ENCODE assay signal across 29 mouse cellular contexts in the genomic region with DNA sequence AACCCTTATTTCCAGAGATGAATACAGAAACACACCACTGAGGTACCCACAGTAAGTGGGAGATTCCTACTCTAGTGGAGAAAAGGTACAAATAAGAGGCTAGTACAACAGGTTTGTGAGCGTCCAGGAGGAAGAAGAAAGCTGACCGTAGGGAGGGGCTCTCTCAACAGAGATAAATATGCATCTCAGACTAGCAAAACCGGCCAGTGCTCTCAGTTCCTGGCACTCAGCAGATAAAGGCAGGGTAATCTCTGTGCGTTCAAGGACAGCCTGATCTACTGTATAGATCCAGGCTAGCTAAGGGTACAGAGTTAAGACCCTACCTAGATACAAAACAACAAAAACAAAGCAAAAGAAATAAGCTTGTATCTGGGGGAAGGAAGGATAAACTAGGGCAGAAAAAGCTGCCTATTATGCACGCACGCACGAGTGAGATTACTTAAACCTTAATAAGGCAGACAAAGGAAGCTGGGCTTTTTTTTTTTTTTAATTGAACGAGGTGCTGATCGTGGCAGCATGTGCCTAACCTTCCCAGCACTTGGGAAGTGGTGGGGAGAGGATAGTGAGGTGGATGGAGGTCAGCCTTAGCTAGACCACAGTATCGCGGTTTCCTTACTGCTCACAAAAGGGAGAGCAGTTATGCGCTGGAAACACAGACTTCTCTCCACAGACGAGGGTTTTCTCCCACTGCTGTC. TPM values are rescaled to one million over a fixed set of nuclear protein-coding genes. Genes with fewer than 3 reads are reported as not detected.
DNase-seq lines count a peak whose midpoint lies in the region; ATAC-seq and TF ChIP-seq lines count a peak whose summit lies in the region.
"Had no signal": no experiment of that assay in that cellular context is flagged by ENCODE, and none has a peak within 500 bp of the region (broad histone marks: within the 10 kb centered on the region; RNA-seq: fewer than 3 reads in every experiment).

No protein-coding gene starts in this region.

- H3K4me1 ChIP-seq in intestine, embryonic 15.5 days (replicated peaks) = no peaks in the 10 kb centered on the region
- H3K4me1 ChIP-seq in intestine, postnatal 0 days (replicated peaks; ENCODE audit: control insufficient read depth, insufficient read depth, low read length) = no peaks in the 10 kb centered on the region
- peaks cover 7 to 12% of the 10 kb centered on the region in 2 experiments for H3K4me1 ChIP-seq in ES-E14 (ENCODE audit: control insufficient read depth in 2 of 2, insufficient read depth in 2 of 2, low read length in 2 of 2, poor library complexity in 1 of 2)
- no peaks in the 10 kb centered on the region for H3K4me1 ChIP-seq in hindbrain, postnatal 0 days (ENCODE audit: insufficient read depth, low read length)
- H3K4me1 ChIP-seq: embryonic facial prominence, embryonic 15.5 days; heart, embryonic 15.5 days; hindbrain, embryonic 13.5 days had no signal

- no peaks in the 10 kb centered on the region for H3K9me3 ChIP-seq in intestine, embryonic 15.5 days
- no peaks in the 10 kb centered on the region for H3K9me3 ChIP-seq in intestine, postnatal 0 days (ENCODE audit: control insufficient read depth)
- no peaks in the 10 kb centered on the region for H3K9me3 ChIP-seq in ES-E14 (ENCODE audit: control insufficient read depth, insufficient read depth, low read depth, low read length)
- H3K9me3 ChIP-seq in hindbrain, postnatal 0 days (ENCODE audit: low read length) = no peaks in the 10 kb centered on the region
- H3K9me3 ChIP-seq: embryonic facial prominence, embryonic 15.5 days; forebrain, embryonic 10.5 days; heart, embryonic 15.5 days; hindbrain, embryonic 13.5 days had no signal

- TF ChIP-seq CTCF in intestine, postnatal 0 days (IDR thresholded peaks at IDR 0.05; ENCODE audit: low read depth) = no peak
- no peak for TF ChIP-seq CTCF in hindbrain, postnatal 0 days (IDR thresholded peaks at IDR 0.05; ENCODE audit: low read depth)

- 0 out of 2 replicates have a peak, but pooled peaks have one; percentile 47 for ATAC-seq in intestine, embryonic 15.5 days
- no peak for ATAC-seq in intestine, postnatal 0 days
- ATAC-seq in common myeloid progenitor, adult 5-6 weeks (replicated peaks; ENCODE audit: low read depth, poor library complexity, severe bottlenecking) = peak; percentile 45; the same call in 1 of the 2 replicates
- ATAC-seq in hindbrain, postnatal 0 days = no peak
- ATAC-seq: forebrain, embryonic 14.5 days; intestine, embryonic 16.5 days; Patski had no signal

- no peak overlapping the region for H3K9ac ChIP-seq in intestine, embryonic 15.5 days
- no peak overlapping the region for H3K9ac ChIP-seq in intestine, postnatal 0 days (ENCODE audit: low read depth, low read length)
- peak overlapping the region; percentile 78 for H3K9ac ChIP-seq in ES-E14 (ENCODE audit: insufficient read depth, low read depth, low read length, poor library complexity, severe bottlenecking)
- no peak overlapping the region for H3K9ac ChIP-seq in hindbrain, postnatal 0 days (replicated peaks; ENCODE audit: low read length)
- H3K9ac ChIP-seq: embryonic facial prominence, embryonic 15.5 days; heart, embryonic 15.5 days; hindbrain, embryonic 13.5 days had no signal

- 66% methylated on average over 13 of the region's 13 CpGs for WGBS in intestine, embryonic 15.5 days
- 55% methylated on average over 13 of the region's 13 CpGs for WGBS in intestine, postnatal 0 days
- 81% methylated on average over 13 of the region's 13 CpGs for WGBS in hindbrain, postnatal 0 days

- no peaks in the 10 kb centered on the region for H3K27me3 ChIP-seq in intestine, embryonic 15.5 days (replicated peaks)
- H3K27me3 ChIP-seq in intestine, postnatal 0 days (replicated peaks; ENCODE audit: control insufficient read depth, insufficient read depth, low read length) = no peaks in the 10 kb centered on the region
- H3K27me3 ChIP-seq in hindbrain, postnatal 0 days (ENCODE audit: insufficient read depth, low read length) = no peaks in the 10 kb centered on the region
- H3K27me3 ChIP-seq: embryonic facial prominence, embryonic 15.5 days; heart, embryonic 15.5 days; hindbrain, embryonic 13.5 days; Patski had no signal

- H3K4me2 ChIP-seq in intestine, embryonic 15.5 days (replicated peaks) = no peak overlapping the region
- no peak overlapping the region for H3K4me2 ChIP-seq in intestine, postnatal 0 days (replicated peaks; ENCODE audit: low read depth)
- H3K4me2 ChIP-seq in hindbrain, postnatal 0 days (ENCODE audit: low read depth, low read length) = no peak overlapping the region
- H3K4me2 ChIP-seq: embryonic facial prominence, embryonic 15.5 days; heart, embryonic 11.5 days; heart, embryonic 15.5 days; hindbrain, embryonic 13.5 days had no signal

- in situ Hi-C loops in ES-E14 (cut with MboI; ENCODE audit: low sequenced_read_pairs in 2 of 2, unreplicated experiment in 2 of 2) = no loop called here

- no peak overlapping the region for H3K27ac ChIP-seq in intestine, embryonic 15.5 days
- H3K27ac ChIP-seq in intestine, postnatal 0 days (ENCODE audit: low read depth, low read length) = no peak overlapping the region
- peak overlapping the region; percentile 96 for H3K27ac ChIP-seq in ES-E14 (ENCODE audit: insufficient read depth, low read depth, low read length, poor library complexity, severe bottlenecking)
- H3K27ac ChIP-seq in hindbrain, postnatal 0 days = no peak overlapping the region
- H3K27ac ChIP-seq: embryonic facial prominence, embryonic 15.5 days; forebrain, embryonic 10.5 days; gastrocnemius, adult 2 months; heart, adult 2 months; heart, embryonic 15.5 days; hindbrain, embryonic 13.5 days had no signal

- DNase-seq in ES-E14 (ENCODE audit: low read depth, low spot score) = no peak
- no peak for DNase-seq in gastrocnemius, postnatal 25 days
- no peak for DNase-seq in hindbrain, postnatal 0 days (ENCODE audit: low spot score)
- no peak for DNase-seq in embryo, embryonic 11 days
- DNase-seq: adrenal gland, adult 8-10 months; adrenal gland, postnatal 36 days; cerebellum, adult 11 months; cerebellum, adult 9-10 months; cerebellum, postnatal 36 days; gastrocnemius, adult 2 months; heart, adult 2 months; heart, postnatal 14 days; kidney, adult 8-10 months had no signal

- H3K4me3 ChIP-seq in intestine, embryonic 15.5 days (replicated peaks) = no peak overlapping the region
- H3K4me3 ChIP-seq in intestine, postnatal 0 days (ENCODE audit: low read depth, low read length) = no peak overlapping the region
- peak overlapping the region; percentile 21 to 54 for H3K4me3 ChIP-seq in ES-E14 (ENCODE audit: insufficient read depth in 1 of 2, low read depth in 1 of 2, low read length in 2 of 2, poor library complexity in 1 of 2, severe bottlenecking in 1 of 2)
- no peak overlapping the region for H3K4me3 ChIP-seq in hindbrain, postnatal 0 days (ENCODE audit: low read length)
- H3K4me3 ChIP-seq: embryonic facial prominence, embryonic 15.5 days; erythroblast, embryonic 14.5 days; forebrain, embryonic 10.5 days; gastrocnemius, adult 2 months; heart, adult 2 months; heart, embryonic 15.5 days; hindbrain, embryonic 13.5 days had no signal

- H3K36me3 ChIP-seq in intestine, embryonic 15.5 days = no peaks in the 10 kb centered on the region
- H3K36me3 ChIP-seq in intestine, postnatal 0 days (ENCODE audit: control insufficient read depth, insufficient read depth) = no peaks in the 10 kb centered on the region
- no peaks in the 10 kb centered on the region; the same call in 1 of the 2 replicates for H3K36me3 ChIP-seq in ES-E14 (ENCODE audit: control insufficient read depth, insufficient read depth, low read length, poor library complexity, severe bottlenecking)
- no peaks in the 10 kb centered on the region for H3K36me3 ChIP-seq in hindbrain, postnatal 0 days (ENCODE audit: insufficient read depth, low read length)
- H3K36me3 ChIP-seq: embryonic facial prominence, embryonic 15.5 days; forebrain, embryonic 10.5 days; heart, embryonic 15.5 days; hindbrain, embryonic 13.5 days had no signal

RNA-seq across cellular contexts. Expression of a gene that starts 2.0 kb away (rescaled TPM):
- polyA plus RNA-seq in intestine, embryonic 15.5 days (2015; fragmentation: Nextera tagmentation; extraction: Ambion mirVana) = 0.39 TPM in 1 of 2 replicates, not detected in the other
- polyA plus RNA-seq in intestine, postnatal 0 days (2015; fragmentation: Nextera tagmentation; extraction: Ambion mirVana) = not detected in 2 replicates
- 2,580 and 3,190 TPM in 2 replicates for total RNA-seq in ES-E14 (2012; rRNA removed)
- total RNA-seq in common myeloid progenitor, adult 5-6 weeks (2017) = not detected in 2 replicates
- not detected for total RNA-seq in gastrocnemius, postnatal 25 days (2021)
- total RNA-seq in hindbrain, postnatal 0 days (2014; rRNA removed) = 1.4 and 1.8 TPM in 2 replicates
- polyA plus RNA-seq in hindbrain, postnatal 0 days (2015; fragmentation: Nextera tagmentation; extraction: Ambion mirVana) = 5.8 and 6.2 TPM in 2 replicates
- total RNA-seq: adrenal gland, adult 8-10 months; adrenal gland, postnatal 36 days; gastrocnemius, adult 2 months; heart, adult 2 months; heart, postnatal 14 days; hematopoietic stem cell, adult 5-6 weeks had no signal
- polyA plus RNA-seq: embryonic facial prominence, embryonic 11.5 days; erythroblast, embryonic 14.5 days; forebrain, embryonic 10.5 days; gonadal fat pad, adult 2 months; heart, adult 2 months; heart, embryonic 11.5 days; heart, embryonic 15.5 days; intestine, embryonic 16.5 days; Patski had no signal

RNA-seq across cellular contexts. Expression of a gene that starts 10.4 kb away (rescaled TPM):
- polyA plus RNA-seq in intestine, embryonic 15.5 days (2015; fragmentation: Nextera tagmentation; extraction: Ambion mirVana) = 35.3 and 36.5 TPM in 2 replicates
- polyA plus RNA-seq in intestine, postnatal 0 days (2015; fragmentation: Nextera tagmentation; extraction: Ambion mirVana) = 94.5 and 130 TPM in 2 replicates
- total RNA-seq in ES-E14 (2012; rRNA removed) = not detected in 2 replicates
- total RNA-seq in common myeloid progenitor, adult 5-6 weeks (2017) = not detected in 2 replicates
- total RNA-seq in gastrocnemius, postnatal 25 days (2021) = not detected
- not detected in 2 replicates for total RNA-seq in hindbrain, postnatal 0 days (2014; rRNA removed)
- not detected in 2 replicates for polyA plus RNA-seq in hindbrain, postnatal 0 days (2015; fragmentation: Nextera tagmentation; extraction: Ambion mirVana)
- total RNA-seq: gastrocnemius, adult 2 months; heart, postnatal 14 days; hematopoietic stem cell, adult 5-6 weeks had no signal
- polyA plus RNA-seq: embryonic facial prominence, embryonic 11.5 days; erythroblast, embryonic 14.5 days; forebrain, embryonic 10.5 days; forebrain, embryonic 14.5 days; heart, embryonic 11.5 days; heart, embryonic 15.5 days; hindbrain, embryonic 13.5 days had no signal

RNA-seq across cellular contexts. Expression of a gene that starts 12.5 kb away (rescaled TPM):
- 0.34 and 0.60 TPM in 2 replicates for polyA plus RNA-seq in intestine, embryonic 15.5 days (2015; fragmentation: Nextera tagmentation; extraction: Ambion mirVana)
- 0.47 and 0.51 TPM in 2 replicates for polyA plus RNA-seq in intestine, postnatal 0 days (2015; fragmentation: Nextera tagmentation; extraction: Ambion mirVana)
- 31.2 and 35.3 TPM in 2 replicates for total RNA-seq in ES-E14 (2012; rRNA removed)
- not detected in 2 replicates for total RNA-seq in common myeloid progenitor, adult 5-6 weeks (2017)
- under 1 TPM in 1 of 2 experiments, not detected in 1; 0.13 TPM for total RNA-seq in gastrocnemius, postnatal 25 days (2021)
- total RNA-seq in hindbrain, postnatal 0 days (2014; rRNA removed) = 1.7 and 2.9 TPM in 2 replicates
- 4.5 and 4.7 TPM in 2 replicates for polyA plus RNA-seq in hindbrain, postnatal 0 days (2015; fragmentation: Nextera tagmentation; extraction: Ambion mirVana)
- total RNA-seq: adrenal gland, adult 8-10 months; adrenal gland, postnatal 36 days; gastrocnemius, adult 2 months; heart, adult 2 months; heart, postnatal 14 days; hematopoietic stem cell, adult 5-6 weeks had no signal
- polyA plus RNA-seq: erythroblast, embryonic 14.5 days; gonadal fat pad, adult 2 months; heart, adult 2 months; Patski had no signal

RNA-seq across cellular contexts. Expression of a gene that starts 29.6 kb away (rescaled TPM):
- polyA plus RNA-seq in intestine, embryonic 15.5 days (2015; fragmentation: Nextera tagmentation; extraction: Ambion mirVana) = 0.27 and 0.36 TPM in 2 replicates
- polyA plus RNA-seq in intestine, postnatal 0 days (2015; fragmentation: Nextera tagmentation; extraction: Ambion mirVana) = 0.05 and 0.10 TPM in 2 replicates
- total RNA-seq in ES-E14 (2012; rRNA removed) = 4.3 and 5.0 TPM in 2 replicates
- total RNA-seq in common myeloid progenitor, adult 5-6 weeks (2017) = 0.37 and 0.82 TPM in 2 replicates
- not detected for total RNA-seq in gastrocnemius, postnatal 25 days (2021)
- total RNA-seq in hindbrain, postnatal 0 days (2014; rRNA removed) = 0.72 TPM in 1 of 2 replicates, not detected in the other
- polyA plus RNA-seq in hindbrain, postnatal 0 days (2015; fragmentation: Nextera tagmentation; extraction: Ambion mirVana) = 0.38 and 0.59 TPM in 2 replicates
- total RNA-seq: adrenal gland, adult 8-10 months; adrenal gland, postnatal 36 days; gastrocnemius, adult 2 months; heart, adult 2 months; heart, postnatal 14 days had no signal
- polyA plus RNA-seq: C2C12; embryonic facial prominence, embryonic 11.5 days; erythroblast, embryonic 14.5 days; gonadal fat pad, adult 2 months; heart, adult 2 months; heart, embryonic 11.5 days had no signal

RNA-seq across cellular contexts. Expression of a gene that starts 38.6 kb away (rescaled TPM):
- polyA plus RNA-seq in intestine, embryonic 15.5 days (2015; fragmentation: Nextera tagmentation; extraction: Ambion mirVana) = not detected in 2 replicates
- polyA plus RNA-seq in intestine, postnatal 0 days (2015; fragmentation: Nextera tagmentation; extraction: Ambion mirVana) = not detected in 2 replicates
- total RNA-seq in ES-E14 (2012; rRNA removed) = not detected in 2 replicates
- total RNA-seq in common myeloid progenitor, adult 5-6 weeks (2017) = not detected in 2 replicates
- total RNA-seq in gastrocnemius, postnatal 25 days (2021) = not detected
- total RNA-seq in hindbrain, postnatal 0 days (2014; rRNA removed) = not detected in 2 replicates
- not detected in 2 replicates for polyA plus RNA-seq in hindbrain, postnatal 0 days (2015; fragmentation: Nextera tagmentation; extraction: Ambion mirVana)
- total RNA-seq: adrenal gland, adult 8-10 months; adrenal gland, postnatal 36 days; gastrocnemius, adult 2 months; heart, adult 2 months; heart, postnatal 14 days; hematopoietic stem cell, adult 5-6 weeks had no signal
- polyA plus RNA-seq: C2C12; embryonic facial prominence, embryonic 11.5 days; embryonic facial prominence, embryonic 15.5 days; erythroblast, embryonic 14.5 days; forebrain, embryonic 10.5 days; forebrain, embryonic 14.5 days; gonadal fat pad, adult 2 months; heart, adult 2 months; heart, embryonic 11.5 days; heart, embryonic 15.5 days; hindbrain, embryonic 13.5 days; intestine, embryonic 16.5 days; Patski had no signal

Comparison
In these comparisons a context has a peak if more than half of its experiments do, and no peak if none do; other contexts are left out.
1. ATAC-seq: peak in intestine, embryonic 15.5 days (single experiment) and common myeloid progenitor, adult 5-6 weeks (single experiment); none in intestine, postnatal 0 days (single experiment) and hindbrain, postnatal 0 days (single experiment).
2. H3K4me3 ChIP-seq: peak in ES-E14 (2 of 2); none in intestine, embryonic 15.5 days (single experiment), intestine, postnatal 0 days (single experiment) and hindbrain, postnatal 0 days (single experiment).
3. RNA of a gene that starts 2.0 kb away (total RNA-seq): 2,580 to 3,190 TPM in ES-E14; 1.4 to 1.8 TPM in hindbrain, postnatal 0 days, not detected in gastrocnemius, postnatal 25 days and not detected in common myeloid progenitor, adult 5-6 weeks; every median in the first group is over 100 times any median in the second.